Mouse (Mus musculus) stomach, postnatal 0 days (tissue): ENCODE results near the gene Rplp0.

Experiments
- CTCF ChIP-seq: IDR thresholded peaks from 2 replicates; pipeline ENCODE4 v1.5.1; 2016; ENCODE audit warnings: antibody characterized with exemption, low read depth, mild to moderate bottlenecking, moderate library complexity
- EP300 ChIP-seq: optimal IDR thresholded peaks from 2 replicates; pipeline ENCODE3; 2016; ENCODE audit warnings: antibody characterized with exemption

GRCm38 (mm10) chr5:115603561-115603960 lies 44.3 kb downstream of the Rplp0 start:
- TF ChIP-seq CTCF: no peak
- no peak for TF ChIP-seq EP300
